Mouse (Mus musculus) limb, embryonic 11.5 days (tissue): ENCODE results near the gene Nrf1. TPM values are rescaled to one million over a fixed set of nuclear protein-coding genes. Genes with fewer than 3 reads are reported as not detected.

Experiments used
- ATAC-seq: fragments of 200-750 bp; cut with Nextera tagmentation; 2 replicates; pipeline ENCODE4 v1.8.0; 2017; ENCODE audit warnings: low read depth; ENCODE audit not compliant: insufficient number of reproducible peaks, low FRiP score, low TSS enrichment
- DNase-seq: peaks from one replicate; pipeline ENCODE4 v3.0.0-alpha.2; 2015; ENCODE audit warnings: low spot score
- H3K27ac ChIP-seq: fragments of 300-500 bp; sonication (generic); replicated peaks from 2 replicates; pipeline ENCODE4 v1.5.1; 2014; ENCODE audit warnings: low read depth, mild to moderate bottlenecking, low read length
- H3K27me3 ChIP-seq: fragments of 300-500 bp; sonication (generic); 2 replicates; pipeline ENCODE4 v1.6.1; 2014; ENCODE audit warnings: mild to moderate bottlenecking, low read length, mixed read lengths; ENCODE audit not compliant: control insufficient read depth, insufficient read depth
- H3K36me3 ChIP-seq: fragments of 300-500 bp; sonication (generic); 2 replicates; pipeline ENCODE4 v1.6.1; 2014; ENCODE audit warnings: mild to moderate bottlenecking, low read length, moderate library complexity, mixed read lengths; ENCODE audit not compliant: control insufficient read depth, insufficient read depth
- H3K4me1 ChIP-seq: fragments of 300-500 bp; sonication (generic); 2 replicates; pipeline ENCODE4 v1.6.1; 2014; ENCODE audit warnings: low read length, mixed read lengths; ENCODE audit not compliant: control insufficient read depth, insufficient read depth
- H3K4me2 ChIP-seq: fragments of 300-500 bp; sonication (generic); 2 replicates; pipeline ENCODE4 v1.6.1; 2014; ENCODE audit warnings: low read depth, mild to moderate bottlenecking, moderate library complexity; ENCODE audit not compliant: severe bottlenecking
- H3K4me3 ChIP-seq: fragments of 300-500 bp; sonication (generic); 2 replicates; pipeline ENCODE4 v1.5.1; 2014; ENCODE audit warnings: low read depth, low read length
- H3K9ac ChIP-seq: fragments of 300-500 bp; sonication (generic); 2 replicates; pipeline ENCODE4 v1.6.1; 2014; ENCODE audit warnings: mild to moderate bottlenecking, low read length
- H3K9me3 ChIP-seq: fragments of 300-500 bp; sonication (generic); 2 replicates; pipeline ENCODE4 v1.6.1; 2016; ENCODE audit warnings: low read length; ENCODE audit not compliant: control insufficient read depth
- WGBS: fragments of 180-500 bp; shearing (Covaris S2); extraction: QIAGEN DNeasy Blood & Tissue Kit; methylation state at CpG from one replicate; pipeline ENCODE4 v1.1.7; 2014; 5-methylcytosine and 5-hydroxymethylcytosine counted together
- polyA plus RNA-seq: library from polyadenylated mRNA; unstranded; fragments of >200 nt; fragmentation: Nextera tagmentation; extraction: Ambion mirVana; gene quantifications from 2 replicates; pipeline ENCODE4 v1.2.1, GENCODE M21; 2014

Nrf1 gene
- polyA plus RNA-seq, 1 experiment from 2014 or later: 80.6 TPM

GRCm38 (mm10) chr6:30083307-30083706 is 35.5 kb downstream of the Nrf1 start:
- H3K4me1 ChIP-seq: no peaks in the 10 kb centered on the region
- H3K27me3 ChIP-seq: no peaks in the 10 kb centered on the region
- no peak overlapping the region for H3K4me3 ChIP-seq
- ATAC-seq (no peak), DNase-seq (no peak)
- H3K36me3 ChIP-seq: no peaks in the 10 kb centered on the region
- H3K4me2 ChIP-seq: no peak overlapping the region
- H3K9ac ChIP-seq: no peak overlapping the region
- WGBS: 89% methylated on average over 1 of the region's 1 CpGs
- H3K9me3 ChIP-seq: no peaks in the 10 kb centered on the region
- no peak overlapping the region for H3K27ac ChIP-seq

- no peak overlapping the region for H3K4me3 ChIP-seq
- H3K9me3 ChIP-seq: no peaks in the 10 kb centered on the region
- H3K36me3 ChIP-seq: no peaks in the 10 kb centered on the region
- H3K4me1 ChIP-seq: no peaks in the 10 kb centered on the region
- no peak for ATAC-seq
- H3K27ac ChIP-seq: no peak overlapping the region
- H3K9ac ChIP-seq: no peak overlapping the region
- H3K27me3 ChIP-seq: no peaks in the 10 kb centered on the region
- WGBS: 74% methylated on average over 2 of the region's 2 CpGs
- no peak overlapping the region for H3K4me2 ChIP-seq
- no peak for DNase-seq
Measured at GRCm38 (mm10) chr6:30085351-30085750, 37.6 kb downstream of the Nrf1 start.

- 82% methylated on average over 4 of the region's 4 CpGs for WGBS
- no peak overlapping the region for H3K27ac ChIP-seq
- no peak overlapping the region for H3K4me2 ChIP-seq
- peaks cover 2% of the 10 kb centered on the region for H3K36me3 ChIP-seq
- ATAC-seq (no peak), DNase-seq (no peak)
- no peaks in the 10 kb centered on the region for H3K4me1 ChIP-seq
- no peaks in the 10 kb centered on the region for H3K27me3 ChIP-seq
- H3K4me3 ChIP-seq: no peak overlapping the region
- H3K9me3 ChIP-seq: no peaks in the 10 kb centered on the region
- H3K9ac ChIP-seq: no peak overlapping the region
Measured at GRCm38 (mm10) chr6:30091221-30091620, 43.4 kb downstream of the Nrf1 start.

GRCm38 (mm10) chr6:30092816-30093215 is 45.0 kb downstream of the Nrf1 start:
- no peaks in the 10 kb centered on the region for H3K9me3 ChIP-seq
- no peaks in the 10 kb centered on the region for H3K4me1 ChIP-seq
- H3K4me2 ChIP-seq: no peak overlapping the region
- no peak overlapping the region for H3K4me3 ChIP-seq
- ATAC-seq (no peak), DNase-seq (no peak)
- H3K9ac ChIP-seq: no peak overlapping the region
- no peak overlapping the region for H3K27ac ChIP-seq
- H3K27me3 ChIP-seq: no peaks in the 10 kb centered on the region
- WGBS: 93% methylated on average over 6 of the region's 6 CpGs
- peaks cover 6% of the 10 kb centered on the region for H3K36me3 ChIP-seq

GRCm38 (mm10) chr6:30101773-30102415 is 54.1 kb downstream of the Nrf1 start:
- H3K4me1 ChIP-seq: no peaks in the 10 kb centered on the region
- DNase-seq (no peak), ATAC-seq (no peak)
- H3K9ac ChIP-seq: no peak overlapping the region
- no peak overlapping the region for H3K4me3 ChIP-seq
- H3K27ac ChIP-seq: no peak overlapping the region
- H3K4me2 ChIP-seq: no peak overlapping the region
- no peaks in the 10 kb centered on the region for H3K9me3 ChIP-seq
- no peaks in the 10 kb centered on the region for H3K27me3 ChIP-seq
- H3K36me3 ChIP-seq: peaks cover 34% of the 10 kb centered on the region
- WGBS: 83% methylated on average over 12 of the region's 12 CpGs

- WGBS: 91% methylated on average over 2 of the region's 2 CpGs
- no peak overlapping the region for H3K9ac ChIP-seq
- H3K27me3 ChIP-seq: no peaks in the 10 kb centered on the region
- H3K4me2 ChIP-seq: no peak overlapping the region
- ATAC-seq: no peak
- H3K4me3 ChIP-seq: no peak overlapping the region
- H3K9me3 ChIP-seq: no peaks in the 10 kb centered on the region
- no peak for DNase-seq
- H3K4me1 ChIP-seq: no peaks in the 10 kb centered on the region
- H3K27ac ChIP-seq: no peak overlapping the region
- peaks cover 37% of the 10 kb centered on the region for H3K36me3 ChIP-seq
Measured at GRCm38 (mm10) chr6:30106091-30106490, 58.3 kb downstream of the Nrf1 start.

- H3K27ac ChIP-seq: no peak overlapping the region
- no peak overlapping the region for H3K4me3 ChIP-seq
- DNase-seq (no peak), ATAC-seq (no peak)
- H3K27me3 ChIP-seq: no peaks in the 10 kb centered on the region
- WGBS: 98% methylated on average over 2 of the region's 2 CpGs
- H3K4me2 ChIP-seq: no peak overlapping the region
- H3K4me1 ChIP-seq: no peaks in the 10 kb centered on the region
- no peaks in the 10 kb centered on the region for H3K9me3 ChIP-seq
- peaks cover 27% of the 10 kb centered on the region for H3K36me3 ChIP-seq
- H3K9ac ChIP-seq: no peak overlapping the region
Measured at GRCm38 (mm10) chr6:30107456-30107855, 59.7 kb downstream of the Nrf1 start.

GRCm38 (mm10) chr6:30109820-30110502 is 62.2 kb downstream of the Nrf1 start:
- no peak for DNase-seq
- Histone ChIP-seq H3K27me3 (no peaks in the 10 kb centered on the region), H3K4me3 (no peak overlapping the region), H3K9ac (no peak overlapping the region), H3K27ac (no peak overlapping the region), H3K4me1 (no peaks in the 10 kb centered on the region), H3K9me3 (no peaks in the 10 kb centered on the region), H3K36me3 (peaks cover 19% of the 10 kb centered on the region; the same call in 1 of the 2 replicates), H3K4me2 (no peak overlapping the region)
- WGBS: 92% methylated on average over 10 of the region's 10 CpGs
- ATAC-seq: no peak
